Mouse (Mus musculus): ENCODE results near the gene Upp2.

GRCm38 (mm10) chr2:58520727-58521126 is 46.4 kb upstream of the Upp2 start:
- no peak for TF ChIP-seq POLR2A (IDR thresholded peaks at IDR 0.05; ENCODE audit: borderline replicate concordance, extremely low read depth, low read depth, low read length)
- no peak for TF ChIP-seq CTCF (IDR thresholded peaks at IDR 0.05; ENCODE audit: insufficient read depth, low read length)
